Mouse (Mus musculus) CH12.LX (cell line): ENCODE measurements at regions not wholly inside any gene's neighbourhood (a gene's known extent, or its start where the extent isn't known, plus 50 kb on each side); places are given as distances from the start of the nearest gene placed in this dataset.

ENCODE experiments used
- CTCF ChIP-seq, 2 experiments: IDR thresholded peaks in 1 of 2; conservative IDR thresholded peaks in 1 of 2; 2 replicates each; pipeline ENCODE4 v1.5.1; 2011 to 2012; ENCODE audit warnings: low read depth in 2 of 2, low read length in 2 of 2, improper control_type of control experiment in 1 of 2, inconsistent platforms in 1 of 2, mild to moderate bottlenecking in 1 of 2, moderate library complexity in 1 of 2
- EP300 ChIP-seq: IDR thresholded peaks from 2 replicates; pipeline ENCODE4 v1.6.1; 2011; ENCODE audit warnings: low read length, improper control_type of control experiment
- MAZ ChIP-seq: IDR thresholded peaks from 2 replicates; pipeline ENCODE4 v1.6.1; 2012; ENCODE audit warnings: low read depth, mild to moderate bottlenecking, inconsistent platforms, low read length, improper control_type of control experiment, moderate library complexity
- MYC ChIP-seq: IDR thresholded peaks from 2 replicates; pipeline ENCODE4 v1.6.1; 2011; ENCODE audit warnings: low read depth, mild to moderate bottlenecking, improper control_type of control experiment, low read length
- NELFE ChIP-seq: IDR thresholded peaks from 2 replicates; pipeline ENCODE4 v1.6.1; 2011; ENCODE audit warnings: low read depth, low read length, improper control_type of control experiment
- NRF1 ChIP-seq: IDR thresholded peaks from 2 replicates; pipeline ENCODE4 v1.6.1; 2014; ENCODE audit warnings: low read depth, mild to moderate bottlenecking, inconsistent platforms, low read length, improper control_type of control experiment, moderate library complexity
- POLR2A ChIP-seq: IDR thresholded peaks from 2 replicates; pipeline ENCODE4 v1.6.1; 2011; ENCODE audit warnings: low read depth, mild to moderate bottlenecking, improper control_type of control experiment, low read length
- RCOR1 ChIP-seq: conservative IDR thresholded peaks from 2 replicates; pipeline ENCODE4 v1.6.1; 2012; ENCODE audit warnings: low read depth, mild to moderate bottlenecking, inconsistent platforms, low read length, improper control_type of control experiment
- TBP ChIP-seq: conservative IDR thresholded peaks from 2 replicates; pipeline ENCODE4 v1.6.1; 2011; ENCODE audit warnings: low read depth, low read length, improper control_type of control experiment
- USF1 ChIP-seq: IDR thresholded peaks from 2 replicates; pipeline ENCODE4 v1.6.1; 2014; ENCODE audit warnings: low read depth, mild to moderate bottlenecking, inconsistent platforms, low read length, improper control_type of control experiment
- ZMIZ1 ChIP-seq: IDR thresholded peaks from 2 replicates; pipeline ENCODE4 v1.6.1; 2012; ENCODE audit warnings: low read depth, mild to moderate bottlenecking, inconsistent platforms, low read length, improper control_type of control experiment

GRCm38 (mm10) chr7:136530006-136530785 lies 364.2 kb upstream of the Mgmt start:
- TF ChIP-seq POLR2A: no peak
- TF ChIP-seq NRF1: no peak
- TF ChIP-seq CTCF (conservative IDR thresholded peaks at IDR 0.05 in 1 of 2, IDR thresholded peaks at IDR 0.05 in 1 of 2; ENCODE audit: low read depth in 2 of 2, low read length in 2 of 2): no peak
- no peak for TF ChIP-seq EP300
- TF ChIP-seq MYC: no peak
- no peak for TF ChIP-seq RCOR1
- no peak for TF ChIP-seq TBP
- TF ChIP-seq MAZ: no peak
- no peak for TF ChIP-seq ZMIZ1
- no peak for TF ChIP-seq USF1
- TF ChIP-seq NELFE: no peak
